Mouse (Mus musculus): ENCODE data around the gene Fgfrl1. TPM values are rescaled to one million over a fixed set of nuclear protein-coding genes. Genes with fewer than 3 reads are reported as not detected.

The Fgfrl1 gene
- 4.1 TPM for polyA plus RNA-seq (2014; fragmentation: Illumina TruSeq; extraction: RNeasy Lipid Tissue Mini Kit (QIAGEN cat#74804); ENCODE audit: low read depth, low replicate concordance)

DNA sequence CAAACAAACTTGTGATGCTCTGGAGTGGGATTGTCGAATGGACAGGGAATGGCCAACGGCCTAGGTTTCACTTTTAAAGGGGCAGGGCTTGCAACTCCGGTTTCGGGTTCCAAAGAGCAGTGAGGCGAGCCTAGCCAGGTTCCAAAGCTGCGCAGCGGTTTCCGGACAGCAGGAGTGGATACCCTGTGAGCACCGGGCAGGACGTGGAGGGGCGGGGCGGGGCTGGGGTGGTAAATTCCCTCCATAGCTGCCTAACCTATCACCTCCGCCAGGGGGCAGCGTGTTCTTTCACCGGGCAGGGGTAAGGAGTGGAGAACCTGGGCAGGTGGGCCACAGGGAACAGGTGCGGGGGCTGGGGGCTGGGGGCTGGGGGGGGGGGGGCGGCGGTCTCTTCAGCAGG is at the start of gene Fgfrl1:
Gene Fgfrl1, plus strand, starts transcription at position 112 of the 400 bp plus-strand sequence.

DNA sequence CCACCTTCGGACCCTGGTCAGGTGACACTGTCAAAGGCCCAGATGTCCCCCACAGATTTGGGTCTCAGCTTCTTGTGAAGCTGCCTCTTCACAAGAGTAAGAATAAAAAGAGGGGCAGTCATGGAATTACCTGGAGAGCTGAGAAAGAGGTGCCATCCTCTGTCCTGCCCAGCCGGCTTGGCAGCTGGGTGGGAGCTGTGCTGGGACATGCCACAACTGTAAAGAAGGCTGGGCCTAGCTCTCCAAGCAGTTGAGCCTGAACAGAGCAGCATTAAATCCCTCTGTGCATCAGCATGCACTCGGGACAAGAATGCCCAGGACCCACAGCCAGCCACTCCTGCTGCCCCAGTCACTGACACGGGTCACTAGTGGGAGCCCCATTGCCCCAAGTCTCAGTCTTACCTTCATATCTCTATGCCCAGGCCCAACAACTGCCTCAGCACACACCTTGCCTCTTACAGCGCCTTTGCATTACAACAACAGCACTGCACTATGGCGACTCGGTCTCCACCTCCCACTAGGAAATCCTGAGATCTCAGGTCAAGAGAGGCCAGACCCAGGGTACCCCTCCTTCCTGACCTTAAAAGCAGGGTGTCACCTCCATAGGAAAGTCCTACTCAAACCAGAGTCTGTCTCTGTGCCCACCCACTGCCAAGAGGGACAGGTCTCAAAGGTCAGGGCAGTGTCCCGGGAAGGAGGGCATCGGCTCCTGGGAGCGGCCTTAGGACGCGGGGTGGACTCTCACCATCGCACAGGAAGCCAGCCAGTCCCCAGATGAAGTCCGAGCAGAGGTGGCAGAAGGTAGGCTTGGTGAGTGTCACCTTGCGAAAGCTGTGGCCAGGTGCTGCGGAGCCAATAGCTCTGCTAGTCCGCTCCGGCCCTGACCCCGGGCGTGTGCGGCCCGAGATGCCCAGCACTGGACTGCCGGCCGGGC is 32.2 kb upstream of the Fgfrl1 start, which contains the start of gene Idua:
Gene Idua, plus strand, starts transcription at position 634 of the 934 bp plus-strand sequence.

GRCm38 (mm10) chr5:108668977-108669936 is 22.9 kb upstream of the Fgfrl1 start, which contains the start of gene Dgkq:
Gene Dgkq, minus strand, starts transcription at chr5:108669672.

DNA sequence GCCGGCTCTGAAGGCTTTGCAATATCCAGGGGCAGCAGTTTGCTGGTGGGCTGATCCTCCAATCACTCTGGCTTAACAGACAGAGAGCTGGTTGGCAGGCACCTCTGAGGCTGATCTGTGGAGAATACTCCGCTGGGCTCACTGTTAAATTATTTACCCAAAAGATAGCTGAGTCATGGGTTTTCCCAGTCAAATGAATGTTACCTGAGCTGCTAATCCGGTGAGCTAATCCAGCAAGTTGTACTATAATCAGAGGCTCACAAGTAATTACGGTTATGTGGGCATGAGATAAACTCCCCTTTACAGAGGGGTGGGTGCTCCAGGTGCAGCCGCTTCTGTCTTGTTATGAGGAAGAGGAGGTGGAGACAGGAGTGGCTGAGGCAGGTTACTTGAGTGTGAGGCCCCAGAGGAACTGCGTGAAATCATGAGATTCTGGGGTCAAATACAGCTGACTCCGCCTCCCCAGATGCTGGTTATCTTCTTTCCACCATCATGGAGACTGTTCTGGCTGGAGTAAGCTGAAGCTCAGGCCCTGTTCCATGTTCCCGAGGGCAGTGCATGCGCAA is 16.8 kb upstream of the Fgfrl1 start, which contains the start of gene Slc26a1:
Gene Slc26a1, minus strand, starts transcription at position 319 of the 566 bp plus-strand sequence.

Other genes with a start within 250 kb of the Fgfrl1 start
- gene Mfsd7a, start 243.5 kb upstream of the Fgfrl1 start, polyA plus RNA-seq (2014; fragmentation: Illumina TruSeq; extraction: RNeasy Lipid Tissue Mini Kit (QIAGEN cat#74804); ENCODE audit: low read depth, low replicate concordance) = 0.93 TPM
- 16.0 TPM for gene Pcgf3, start 231.2 kb upstream of the Fgfrl1 start, polyA plus RNA-seq (2014; fragmentation: Illumina TruSeq; extraction: RNeasy Lipid Tissue Mini Kit (QIAGEN cat#74804); ENCODE audit: low read depth, low replicate concordance)
- gene Cplx1, start 142.4 kb upstream of the Fgfrl1 start, polyA plus RNA-seq (2014; fragmentation: Illumina TruSeq; extraction: RNeasy Lipid Tissue Mini Kit (QIAGEN cat#74804); ENCODE audit: low read depth, low replicate concordance) = not detected
- 35.0 TPM for gene Gak, start 62.6 kb upstream of the Fgfrl1 start, polyA plus RNA-seq (2014; fragmentation: Illumina TruSeq; extraction: RNeasy Lipid Tissue Mini Kit (QIAGEN cat#74804); ENCODE audit: low read depth, low replicate concordance)
- gene Tmem175, start 62.6 kb upstream of the Fgfrl1 start, polyA plus RNA-seq (2014; fragmentation: Illumina TruSeq; extraction: RNeasy Lipid Tissue Mini Kit (QIAGEN cat#74804); ENCODE audit: low read depth, low replicate concordance) = 6.9 TPM
- gene Idua, start 32.1 kb upstream of the Fgfrl1 start, polyA plus RNA-seq (2014; fragmentation: Illumina TruSeq; extraction: RNeasy Lipid Tissue Mini Kit (QIAGEN cat#74804); ENCODE audit: low read depth, low replicate concordance) = 3.5 TPM
- 9.6 TPM for gene Dgkq, start 22.7 kb upstream of the Fgfrl1 start, polyA plus RNA-seq (2014; fragmentation: Illumina TruSeq; extraction: RNeasy Lipid Tissue Mini Kit (QIAGEN cat#74804); ENCODE audit: low read depth, low replicate concordance)
- 29.2 TPM for gene Slc26a1, start 16.8 kb upstream of the Fgfrl1 start, polyA plus RNA-seq (2014; fragmentation: Illumina TruSeq; extraction: RNeasy Lipid Tissue Mini Kit (QIAGEN cat#74804); ENCODE audit: low read depth, low replicate concordance)
- gene Rnf212, start 82.6 kb downstream of the Fgfrl1 start, polyA plus RNA-seq (2014; fragmentation: Illumina TruSeq; extraction: RNeasy Lipid Tissue Mini Kit (QIAGEN cat#74804); ENCODE audit: low read depth, low replicate concordance) = not detected
- gene Tmed11, start 103.0 kb downstream of the Fgfrl1 start, polyA plus RNA-seq (2014; fragmentation: Illumina TruSeq; extraction: RNeasy Lipid Tissue Mini Kit (QIAGEN cat#74804); ENCODE audit: low read depth, low replicate concordance) = not detected
- gene Vmn2r8, start 116.5 kb downstream of the Fgfrl1 start, polyA plus RNA-seq (2014; fragmentation: Illumina TruSeq; extraction: RNeasy Lipid Tissue Mini Kit (QIAGEN cat#74804); ENCODE audit: low read depth, low replicate concordance) = not detected
- not detected for gene Vmn2r9, start 160.2 kb downstream of the Fgfrl1 start, polyA plus RNA-seq (2014; fragmentation: Illumina TruSeq; extraction: RNeasy Lipid Tissue Mini Kit (QIAGEN cat#74804); ENCODE audit: low read depth, low replicate concordance)

All from liver, adult 10 weeks (tissue).